Mouse (Mus musculus) lung, postnatal 0 days (tissue): Measurements from ENCODE around the gene Nmrk2.

Experiments
- CTCF ChIP-seq: IDR thresholded peaks from 2 replicates; pipeline ENCODE4 v1.5.1; 2016; ENCODE audit warnings: antibody characterized with exemption, mild to moderate bottlenecking
- EP300 ChIP-seq: IDR thresholded peaks from 2 replicates; pipeline ENCODE4 v1.6.1; 2016; ENCODE audit warnings: antibody characterized with exemption, mild to moderate bottlenecking, control low read depth

- TF ChIP-seq CTCF (peak; percentile 88), EP300 (no peak)
These were observed 16.1 kb upstream of the Nmrk2 start for GRCm38 (mm10) chr10:81217964-81218363.
